Mouse (Mus musculus): ENCODE results near the gene Dlx6. TPM values are rescaled to one million over a fixed set of nuclear protein-coding genes. Genes with fewer than 3 reads are reported as not detected.

Gene Dlx6
- polyA plus RNA-seq, 1 experiment, result not detected

DNA sequence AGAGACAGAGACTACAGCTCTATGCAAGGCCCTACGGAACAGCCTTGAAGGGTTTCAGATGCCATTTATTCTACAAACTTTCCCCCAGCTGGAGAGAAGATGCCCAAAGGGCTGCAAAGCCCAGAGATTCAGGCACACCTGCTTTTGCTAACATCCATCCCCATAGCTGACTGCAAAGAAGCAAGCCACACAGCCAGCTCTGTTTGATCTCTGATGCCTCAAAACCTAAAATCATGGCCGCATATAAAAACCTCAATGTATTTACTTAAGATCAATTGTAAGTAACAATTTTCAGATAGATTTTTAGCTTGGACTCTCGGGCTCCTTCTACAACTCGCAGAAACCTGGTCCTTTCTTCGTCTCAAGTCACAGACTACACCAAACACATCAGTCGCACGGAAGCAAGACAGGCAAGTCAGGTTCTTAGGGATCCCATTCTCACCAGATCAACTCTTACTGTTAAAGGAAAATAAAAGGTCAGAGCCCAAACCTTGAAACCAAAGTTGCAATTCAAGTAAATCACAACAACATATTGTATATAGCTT is 7.8 kb downstream of the Dlx6 start:
- H3ac ChIP-seq (ENCODE audit: control insufficient read depth, insufficient read length, low read depth), result no peak overlapping the region
- no peak overlapping the region for H3K4me3 ChIP-seq (ENCODE audit: insufficient read depth, poor library complexity, severe bottlenecking)
- H3K27me3 ChIP-seq (ENCODE audit: control insufficient read depth, insufficient read depth, insufficient read length), result peaks cover 33% of the 10 kb centered on the region
- H3K79me3 ChIP-seq (ENCODE audit: low read depth), result no peaks in the 10 kb centered on the region
- H3K36me3 ChIP-seq (ENCODE audit: control insufficient read depth, insufficient read depth), result no peaks in the 10 kb centered on the region
- no peaks in the 10 kb centered on the region for H3K79me2 ChIP-seq (ENCODE audit: control insufficient read depth, insufficient read depth)
- TF ChIP-seq CEBPB (IDR thresholded peaks at IDR 0.05; ENCODE audit: low read depth) (no peak), MYOD1 (IDR thresholded peaks at IDR 0.05; ENCODE audit: control insufficient read depth, insufficient read length, low read depth) (no peak), CTCF (IDR thresholded peaks at IDR 0.05; ENCODE audit: control insufficient read depth, insufficient read depth, insufficient read length) (no peak), FOSL1 (IDR thresholded peaks at IDR 0.05; ENCODE audit: insufficient read depth, low read length, poor library complexity, severe bottlenecking) (no peak)

DNA sequence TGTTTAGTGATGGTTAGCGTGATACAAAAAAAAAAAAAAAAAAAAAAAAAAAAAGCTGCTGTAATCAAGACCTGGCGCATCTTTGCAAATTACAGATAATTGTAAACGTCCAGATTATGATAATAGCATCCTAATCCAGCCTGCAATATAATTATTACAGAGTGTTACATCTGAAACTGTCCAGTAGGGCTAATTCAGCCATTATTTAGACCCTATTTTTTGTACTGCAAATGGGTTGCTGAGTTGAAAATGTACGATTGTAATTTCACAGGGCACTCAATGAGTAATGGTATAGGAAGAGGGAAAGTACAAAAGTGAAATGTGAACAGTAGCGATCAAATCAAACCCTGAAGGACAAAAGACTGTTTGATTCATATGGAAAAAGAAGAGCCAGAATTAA is 8.6 kb downstream of the Dlx6 start:
- H3K79me3 ChIP-seq (ENCODE audit: low read depth), result no peaks in the 10 kb centered on the region
- peaks cover 40% of the 10 kb centered on the region for H3K27me3 ChIP-seq (ENCODE audit: control insufficient read depth, insufficient read depth, insufficient read length)
- H3K36me3 ChIP-seq (ENCODE audit: control insufficient read depth, insufficient read depth), result no peaks in the 10 kb centered on the region
- TF ChIP-seq CEBPB (IDR thresholded peaks at IDR 0.05; ENCODE audit: low read depth) (no peak), FOSL1 (IDR thresholded peaks at IDR 0.05; ENCODE audit: insufficient read depth, low read length, poor library complexity, severe bottlenecking) (no peak), MYOG (IDR thresholded peaks at IDR 0.05; ENCODE audit: control insufficient read depth, extremely low read depth, insufficient read length) (no peak)
- H3K79me2 ChIP-seq (ENCODE audit: control insufficient read depth, insufficient read depth), result no peaks in the 10 kb centered on the region
- H3ac ChIP-seq (ENCODE audit: control insufficient read depth, insufficient read length, low read depth), result no peak overlapping the region
- H3K4me3 ChIP-seq (ENCODE audit: insufficient read depth, poor library complexity, severe bottlenecking), result no peak overlapping the region

DNA sequence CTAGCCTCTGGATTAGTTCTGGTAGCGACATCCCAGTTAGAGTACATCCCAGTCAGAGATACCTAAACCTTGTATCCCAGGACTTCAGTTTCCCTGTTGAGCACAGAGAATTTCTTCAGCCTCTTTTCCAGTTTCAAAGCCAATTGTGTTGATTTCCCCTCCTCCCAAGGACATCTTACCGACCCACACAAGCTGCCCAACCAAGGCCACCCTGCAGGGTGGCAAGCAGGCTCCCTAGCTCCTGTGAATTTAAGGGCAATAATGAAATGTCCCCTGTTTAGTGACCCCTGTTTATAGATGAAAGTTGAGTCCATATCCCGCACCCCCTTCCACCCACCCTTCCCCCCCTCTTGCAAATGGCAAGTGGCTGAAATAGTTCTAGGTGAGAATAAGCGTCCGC is 9.7 kb downstream of the Dlx6 start:
- H3K79me3 ChIP-seq (ENCODE audit: low read depth), result no peaks in the 10 kb centered on the region
- H3K4me3 ChIP-seq (ENCODE audit: insufficient read depth, poor library complexity, severe bottlenecking), result no peak overlapping the region
- peaks cover 37% of the 10 kb centered on the region for H3K27me3 ChIP-seq (ENCODE audit: control insufficient read depth, insufficient read depth, insufficient read length)
- no peak overlapping the region for H3ac ChIP-seq (ENCODE audit: control insufficient read depth, insufficient read length, low read depth)
- no peaks in the 10 kb centered on the region for H3K36me3 ChIP-seq (ENCODE audit: control insufficient read depth, insufficient read depth)
- H3K79me2 ChIP-seq (ENCODE audit: control insufficient read depth, insufficient read depth), result no peaks in the 10 kb centered on the region
- TF ChIP-seq FOSL1 (IDR thresholded peaks at IDR 0.05; ENCODE audit: insufficient read depth, low read length, poor library complexity, severe bottlenecking) (no peak), CEBPB (IDR thresholded peaks at IDR 0.05; ENCODE audit: low read depth) (no peak), USF1 (IDR thresholded peaks at IDR 0.05; ENCODE audit: low read depth) (no peak), MAX (IDR thresholded peaks at IDR 0.05) (no peak), MYOG (IDR thresholded peaks at IDR 0.05; ENCODE audit: control insufficient read depth, extremely low read depth, insufficient read length) (no peak), CTCF (IDR thresholded peaks at IDR 0.05; ENCODE audit: control insufficient read depth, insufficient read depth, insufficient read length) (no peak), MYOD1 (IDR thresholded peaks at IDR 0.05; ENCODE audit: control insufficient read depth, insufficient read length, low read depth) (no peak)

DNA sequence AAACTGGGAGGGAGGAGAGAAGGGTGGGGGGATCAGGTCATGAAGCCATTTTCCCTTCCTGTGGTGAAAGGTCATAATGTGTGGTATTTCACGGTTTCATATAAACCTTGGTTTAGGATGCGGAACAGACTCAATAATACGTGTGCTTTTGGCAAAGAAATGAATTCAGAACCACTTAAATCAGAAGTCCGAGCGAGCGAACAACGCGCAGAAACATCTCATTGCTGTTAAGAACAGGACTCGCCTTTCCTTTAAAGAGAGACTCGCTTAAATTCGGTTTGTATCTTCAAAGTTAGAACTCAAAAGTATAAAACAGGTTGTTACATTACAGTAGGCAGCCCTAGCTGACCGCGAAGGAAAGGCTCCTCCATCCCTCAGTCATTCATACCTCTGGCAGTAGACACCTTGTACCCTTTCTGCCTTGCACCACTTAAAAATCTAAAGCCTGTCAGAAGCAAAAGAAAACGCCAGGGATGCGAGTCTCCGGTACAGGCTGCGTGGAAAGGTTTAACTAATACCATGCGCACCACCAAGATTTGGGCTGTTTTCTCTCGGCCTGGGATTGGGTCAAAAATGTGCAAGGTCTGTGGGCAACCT is 10.4 kb downstream of the Dlx6 start:
- no peak for TF ChIP-seq FOSL1 (IDR thresholded peaks at IDR 0.05; ENCODE audit: insufficient read depth, low read length, poor library complexity, severe bottlenecking)
- Histone ChIP-seq H3K36me3 (ENCODE audit: control insufficient read depth, insufficient read depth) (no peaks in the 10 kb centered on the region), H3K79me3 (ENCODE audit: low read depth) (no peaks in the 10 kb centered on the region), H3K4me3 (ENCODE audit: insufficient read depth, poor library complexity, severe bottlenecking) (no peak overlapping the region), H3K27me3 (ENCODE audit: control insufficient read depth, insufficient read depth, insufficient read length) (peaks cover 44% of the 10 kb centered on the region), H3ac (ENCODE audit: control insufficient read depth, insufficient read length, low read depth) (no peak overlapping the region), H3K79me2 (ENCODE audit: control insufficient read depth, insufficient read depth) (no peaks in the 10 kb centered on the region)

DNA sequence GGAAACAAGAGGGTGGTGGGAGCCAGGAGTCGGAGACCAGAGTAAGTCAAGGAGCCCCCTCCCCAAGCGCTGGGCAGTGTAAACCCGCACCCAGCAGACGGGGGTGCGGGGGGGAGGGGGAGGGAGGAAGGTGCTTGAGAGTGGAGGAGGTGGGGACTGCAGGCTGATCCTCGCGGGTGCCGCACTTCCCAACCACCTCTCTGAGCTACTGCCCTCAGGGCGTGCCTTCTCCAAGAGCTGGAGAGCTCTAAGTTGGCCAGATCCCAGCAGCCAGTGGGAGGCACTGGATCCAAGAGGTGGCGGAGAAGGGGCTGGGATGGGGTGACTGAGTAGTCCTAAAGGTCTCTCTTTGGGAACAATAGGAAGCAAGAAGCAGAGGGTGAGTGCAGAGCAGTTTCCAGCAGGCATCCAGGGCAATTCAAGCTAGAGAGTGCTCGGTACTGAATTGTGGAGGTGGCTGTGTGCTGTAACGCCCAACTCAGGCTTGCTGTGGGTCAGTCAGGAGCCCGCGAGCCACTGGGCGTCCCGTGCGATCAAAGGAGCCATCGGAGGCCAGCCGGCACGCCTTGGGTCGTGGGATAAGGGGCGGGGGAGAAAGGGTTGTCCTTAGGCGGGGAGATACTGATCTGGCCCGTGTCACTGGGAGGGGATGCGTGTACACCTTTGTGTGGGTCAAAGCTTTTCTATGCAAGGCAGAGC is 11.1 kb downstream of the Dlx6 start:
- Histone ChIP-seq H3ac (ENCODE audit: control insufficient read depth, insufficient read length, low read depth) (no peak overlapping the region), H3K36me3 (ENCODE audit: control insufficient read depth, insufficient read depth) (no peaks in the 10 kb centered on the region), H3K79me2 (ENCODE audit: control insufficient read depth, insufficient read depth) (no peaks in the 10 kb centered on the region), H3K27me3 (ENCODE audit: control insufficient read depth, insufficient read depth, insufficient read length) (peaks cover 50% of the 10 kb centered on the region), H3K79me3 (ENCODE audit: low read depth) (no peaks in the 10 kb centered on the region), H3K4me3 (ENCODE audit: insufficient read depth, poor library complexity, severe bottlenecking) (no peak overlapping the region)
- no peak for TF ChIP-seq CTCF (IDR thresholded peaks at IDR 0.05; ENCODE audit: control insufficient read depth, insufficient read depth, insufficient read length)
- no peak for TF ChIP-seq MYOG (IDR thresholded peaks at IDR 0.05; ENCODE audit: control insufficient read depth, extremely low read depth, insufficient read length)
- TF ChIP-seq MAX (IDR thresholded peaks at IDR 0.05), result no peak
- no peak for TF ChIP-seq FOSL1 (IDR thresholded peaks at IDR 0.05; ENCODE audit: insufficient read depth, low read length, poor library complexity, severe bottlenecking)
- TF ChIP-seq USF1 (IDR thresholded peaks at IDR 0.05; ENCODE audit: low read depth), result no peak
- no peak for TF ChIP-seq MYOD1 (IDR thresholded peaks at IDR 0.05; ENCODE audit: control insufficient read depth, insufficient read length, low read depth)

DNA sequence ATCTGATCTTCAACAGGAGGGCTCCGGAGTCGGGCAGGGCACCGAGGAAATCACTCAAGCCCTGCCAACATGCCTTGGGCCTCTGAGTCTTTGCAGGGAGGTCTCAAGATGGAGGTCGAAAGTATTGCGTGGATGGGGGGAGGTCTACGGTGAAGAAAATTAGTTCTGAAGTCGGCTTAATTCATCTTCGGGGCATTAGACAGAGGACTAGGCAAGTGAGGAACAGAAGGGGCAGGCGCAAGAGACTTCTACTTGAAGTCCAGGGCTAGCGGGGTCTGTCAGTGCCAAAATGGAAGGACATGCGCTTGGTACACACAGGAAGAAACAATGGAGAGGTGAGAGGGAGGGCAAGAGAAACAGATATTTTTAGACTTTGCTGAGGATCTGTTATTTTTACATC is 12.0 kb downstream of the Dlx6 start:
- no peaks in the 10 kb centered on the region for H3K79me2 ChIP-seq (ENCODE audit: control insufficient read depth, insufficient read depth)
- H3ac ChIP-seq (ENCODE audit: control insufficient read depth, insufficient read length, low read depth), result no peak overlapping the region
- H3K79me3 ChIP-seq (ENCODE audit: low read depth), result no peaks in the 10 kb centered on the region
- H3K4me3 ChIP-seq (ENCODE audit: insufficient read depth, poor library complexity, severe bottlenecking), result no peak overlapping the region
- TF ChIP-seq MYOD1 (IDR thresholded peaks at IDR 0.05; ENCODE audit: control insufficient read depth, insufficient read length, low read depth) (no peak), MYOG (IDR thresholded peaks at IDR 0.05; ENCODE audit: control insufficient read depth, extremely low read depth, insufficient read length) (no peak), FOSL1 (IDR thresholded peaks at IDR 0.05; ENCODE audit: insufficient read depth, low read length, poor library complexity, severe bottlenecking) (no peak), USF1 (IDR thresholded peaks at IDR 0.05; ENCODE audit: low read depth) (no peak), CTCF (IDR thresholded peaks at IDR 0.05; ENCODE audit: control insufficient read depth, insufficient read depth, insufficient read length) (no peak), CEBPB (IDR thresholded peaks at IDR 0.05; ENCODE audit: low read depth) (no peak), MAX (IDR thresholded peaks at IDR 0.05) (no peak)
- H3K27me3 ChIP-seq (ENCODE audit: control insufficient read depth, insufficient read depth, insufficient read length), result peaks cover 59% of the 10 kb centered on the region
- no peaks in the 10 kb centered on the region for H3K36me3 ChIP-seq (ENCODE audit: control insufficient read depth, insufficient read depth)
